ENCODE assay signal across 8 mouse cellular contexts in the genomic region with DNA sequence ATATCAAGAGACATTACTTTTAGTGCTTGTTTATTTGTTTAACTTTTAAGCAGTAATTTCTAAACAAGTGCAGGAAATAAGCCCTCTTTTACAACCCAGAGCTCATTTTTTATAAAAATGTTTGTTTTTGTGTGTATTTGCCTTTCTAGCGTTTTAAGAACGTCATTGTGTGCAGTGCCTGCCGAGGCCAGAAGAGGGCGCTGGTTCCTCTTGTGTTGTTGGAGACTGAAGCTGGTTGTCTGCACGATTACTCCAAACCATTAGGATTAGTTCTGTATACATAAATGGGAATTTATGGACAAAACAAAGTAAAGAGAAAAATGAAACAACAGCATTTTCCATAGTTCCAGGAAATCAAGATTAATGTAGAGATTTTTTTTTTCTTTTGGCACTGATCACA. TPM values are rescaled to one million over a fixed set of nuclear protein-coding genes. Genes with fewer than 3 reads are reported as not detected.
DNase-seq lines count a peak whose midpoint lies in the region; ATAC-seq and TF ChIP-seq lines count a peak whose summit lies in the region.

No protein-coding gene starts in this region.

- no peaks in the 10 kb centered on the region for H3K27me3 ChIP-seq in midbrain, postnatal 0 days (ENCODE audit: insufficient read depth, low read length)
- H3K27me3 ChIP-seq in midbrain, embryonic 11.5 days (ENCODE audit: control insufficient read depth, insufficient read depth, low read length), result no peaks in the 10 kb centered on the region
- H3K27me3 ChIP-seq in small intestine, adult 2 months (ENCODE audit: control insufficient read depth, insufficient read depth, low read length), result no peaks in the 10 kb centered on the region

- H3K4me2 ChIP-seq in midbrain, postnatal 0 days (ENCODE audit: low read depth, low read length, poor library complexity, severe bottlenecking), result no peak overlapping the region
- no peak overlapping the region for H3K4me2 ChIP-seq in midbrain, embryonic 11.5 days

- H3K9me3 ChIP-seq in midbrain, postnatal 0 days (ENCODE audit: low read length), result no peaks in the 10 kb centered on the region
- no peaks in the 10 kb centered on the region for H3K9me3 ChIP-seq in midbrain, embryonic 11.5 days (ENCODE audit: control insufficient read depth, low read length)

- no peak overlapping the region for H3K4me3 ChIP-seq in gastrocnemius, adult 2 months
- H3K4me3 ChIP-seq in midbrain, postnatal 0 days (ENCODE audit: low read depth, low read length), result no peak overlapping the region
- no peak overlapping the region for H3K4me3 ChIP-seq in midbrain, embryonic 11.5 days (ENCODE audit: low read depth, low read length)
- H3K4me3 ChIP-seq in small intestine, adult 2 months (ENCODE audit: low read depth, low read length), result no peak overlapping the region

- H3K27ac ChIP-seq in gastrocnemius, adult 2 months, result no peak overlapping the region
- no peak overlapping the region for H3K27ac ChIP-seq in midbrain, postnatal 0 days (ENCODE audit: low read depth, low read length)
- H3K27ac ChIP-seq in midbrain, embryonic 11.5 days (ENCODE audit: low read depth, low read length), result no peak overlapping the region
- no peak overlapping the region for H3K27ac ChIP-seq in small intestine, adult 2 months (ENCODE audit: insufficient read depth, low read depth, low read length)

- 67% methylated on average over 5 of the region's 5 CpGs for WGBS in midbrain, postnatal 0 days
- 71% methylated on average over 5 of the region's 5 CpGs for WGBS in midbrain, embryonic 11.5 days
- WGBS in small intestine, adult 2 months, result 80% methylated on average over 5 of the region's 5 CpGs

- no peak for ATAC-seq in midbrain, postnatal 0 days (ENCODE audit: low FRiP score)
- ATAC-seq in midbrain, embryonic 11.5 days (ENCODE audit: low FRiP score), result no peak

- H3K36me3 ChIP-seq in midbrain, postnatal 0 days (ENCODE audit: insufficient read depth, low read length), result peaks cover 35% of the 10 kb centered on the region
- peaks cover 28% of the 10 kb centered on the region for H3K36me3 ChIP-seq in midbrain, embryonic 11.5 days (ENCODE audit: control insufficient read depth, insufficient read depth, low read length)
- peaks cover 37% of the 10 kb centered on the region for H3K36me3 ChIP-seq in small intestine, adult 2 months (ENCODE audit: control insufficient read depth, insufficient read depth, low read length)

- peaks cover 3% of the 10 kb centered on the region; the same call in 1 of the 2 replicates for H3K4me1 ChIP-seq in midbrain, postnatal 0 days (ENCODE audit: insufficient read depth, low read length)
- peaks cover 6% of the 10 kb centered on the region for H3K4me1 ChIP-seq in midbrain, embryonic 11.5 days (ENCODE audit: control insufficient read depth, insufficient read depth, low read length)
- no peaks in the 10 kb centered on the region for H3K4me1 ChIP-seq in small intestine, adult 2 months (ENCODE audit: control insufficient read depth, insufficient read depth, insufficient read length, low read length)

- intact Hi-C loops in gastrocnemius, adult 2 months (cut with DNase I), result no loop called here
- intact Hi-C loops in left cerebral cortex, postnatal 4 days (cut with DNase I), result no loop called here

- no peak for DNase-seq in gastrocnemius, adult 2 months
- no peak for DNase-seq in gastrocnemius, postnatal 10 days
- peak; percentile 46 for DNase-seq in midbrain, postnatal 0 days (ENCODE audit: low spot score)
- no peak for DNase-seq in midbrain, embryonic 11.5 days (ENCODE audit: low spot score, missing footprints)
- DNase-seq in brain, embryonic 14.5 days (ENCODE audit: low read depth), result peak; percentile 18
- no peak for DNase-seq in left cerebral cortex, adult 11 months (ENCODE audit: low spot score)
- no peak for DNase-seq in left cerebral cortex, postnatal 4 days

- H3K9ac ChIP-seq in midbrain, postnatal 0 days (replicated peaks; ENCODE audit: low read length, poor library complexity, severe bottlenecking), result no peak overlapping the region
- no peak overlapping the region for H3K9ac ChIP-seq in midbrain, embryonic 11.5 days (ENCODE audit: low read length)

- peak; percentile 56 for TF ChIP-seq CTCF in gastrocnemius, adult 2 months (IDR thresholded peaks at IDR 0.05)
- TF ChIP-seq CTCF in midbrain, postnatal 0 days (IDR thresholded peaks at IDR 0.05), result peak; percentile 69
- peak; percentile 58; the same call in 1 of the 2 replicates for TF ChIP-seq CTCF in brain, embryonic 14.5 days (IDR thresholded peaks at IDR 0.05; ENCODE audit: borderline replicate concordance, extremely low read depth, insufficient read depth, insufficient read length)
- TF ChIP-seq CTCF in small intestine, adult 2 months (IDR thresholded peaks at IDR 0.05; ENCODE audit: extremely low read depth, insufficient read length, insufficient replicate concordance, low read depth, low read length), result peak; percentile 61; the same call in 1 of the 2 replicates

- no peak for TF ChIP-seq POLR2A in brain, embryonic 14.5 days (IDR thresholded peaks at IDR 0.05; ENCODE audit: borderline replicate concordance, extremely low read depth, insufficient read depth, insufficient read length, poor library complexity, severe bottlenecking)
- TF ChIP-seq POLR2A in small intestine, adult 2 months (IDR thresholded peaks at IDR 0.05; ENCODE audit: low read depth, low read length), result no peak

RNA-seq across cellular contexts. Expression of gene Thoc5, which starts 5.3 kb away (rescaled TPM):
- 10 to 100 TPM; 15.5 to 16.7 TPM for total RNA-seq in gastrocnemius, adult 2 months (2021)
- total RNA-seq in gastrocnemius, postnatal 10 days (2021), result 10 to 100 TPM; 14.9 to 17.7 TPM
- 44.9 and 48.4 TPM in 2 replicates for total RNA-seq in midbrain, postnatal 0 days (2014; rRNA removed)
- polyA plus RNA-seq in midbrain, postnatal 0 days (2015; fragmentation: Nextera tagmentation; extraction: Ambion mirVana), result 44.6 and 45.2 TPM in 2 replicates
- polyA plus RNA-seq in midbrain, embryonic 11.5 days (2014; fragmentation: Nextera tagmentation; extraction: Ambion mirVana), result 61.2 and 65.5 TPM in 2 replicates
- 75.1 and 84.7 TPM in 2 replicates for polyA plus RNA-seq in brain, embryonic 14.5 days (2012; rRNA removed)
- polyA plus RNA-seq in small intestine, adult 2 months (2012; rRNA removed), result 7.1 and 14.1 TPM in 2 replicates
- 10 to 100 TPM; 58.1 to 61.4 TPM for total RNA-seq in left cerebral cortex, postnatal 4 days (2021)

RNA-seq across cellular contexts. Expression of gene Nipsnap1, which starts 26.7 kb away (rescaled TPM):
- under 1 TPM; 0.20 to 0.31 TPM for total RNA-seq in gastrocnemius, adult 2 months (2021)
- total RNA-seq in gastrocnemius, postnatal 10 days (2021), result 1 to 10 TPM; 1.7 to 2.7 TPM
- 133 and 170 TPM in 2 replicates for total RNA-seq in midbrain, postnatal 0 days (2014; rRNA removed)
- 130 and 133 TPM in 2 replicates for polyA plus RNA-seq in midbrain, postnatal 0 days (2015; fragmentation: Nextera tagmentation; extraction: Ambion mirVana)
- 75.4 and 79.1 TPM in 2 replicates for polyA plus RNA-seq in midbrain, embryonic 11.5 days (2014; fragmentation: Nextera tagmentation; extraction: Ambion mirVana)
- 101 and 117 TPM in 2 replicates for polyA plus RNA-seq in brain, embryonic 14.5 days (2012; rRNA removed)
- 35.3 and 43.4 TPM in 2 replicates for polyA plus RNA-seq in small intestine, adult 2 months (2012; rRNA removed)
- total RNA-seq in left cerebral cortex, postnatal 4 days (2021), result 100 to 1,000 TPM; 102 TPM

RNA-seq across cellular contexts. Expression of gene Nefh, which starts 47.4 kb away (rescaled TPM):
- not detected for total RNA-seq in gastrocnemius, adult 2 months (2021)
- total RNA-seq in gastrocnemius, postnatal 10 days (2021), result under 1 TPM; 0.05 to 0.23 TPM
- total RNA-seq in midbrain, postnatal 0 days (2014; rRNA removed), result 13.0 and 15.7 TPM in 2 replicates
- 7.7 and 8.3 TPM in 2 replicates for polyA plus RNA-seq in midbrain, postnatal 0 days (2015; fragmentation: Nextera tagmentation; extraction: Ambion mirVana)
- 0.77 and 0.79 TPM in 2 replicates for polyA plus RNA-seq in midbrain, embryonic 11.5 days (2014; fragmentation: Nextera tagmentation; extraction: Ambion mirVana)
- polyA plus RNA-seq in brain, embryonic 14.5 days (2012; rRNA removed), result 1.5 and 4.9 TPM in 2 replicates
- 0.19 and 0.27 TPM in 2 replicates for polyA plus RNA-seq in small intestine, adult 2 months (2012; rRNA removed)
- 1 to 10 TPM; 3.2 to 4.8 TPM for total RNA-seq in left cerebral cortex, postnatal 4 days (2021)

RNA-seq across cellular contexts. Expression of gene Nf2, which starts 51.1 kb away (rescaled TPM):
- total RNA-seq in gastrocnemius, adult 2 months (2021), result 10 to 100 TPM; 50.7 to 59.7 TPM
- 10 to 100 TPM; 46.2 TPM for total RNA-seq in gastrocnemius, postnatal 10 days (2021)
- total RNA-seq in midbrain, postnatal 0 days (2014; rRNA removed), result 103 and 107 TPM in 2 replicates
- 48.4 and 51.5 TPM in 2 replicates for polyA plus RNA-seq in midbrain, postnatal 0 days (2015; fragmentation: Nextera tagmentation; extraction: Ambion mirVana)
- polyA plus RNA-seq in midbrain, embryonic 11.5 days (2014; fragmentation: Nextera tagmentation; extraction: Ambion mirVana), result 46.9 and 51.0 TPM in 2 replicates
- 82.3 and 96.3 TPM in 2 replicates for polyA plus RNA-seq in brain, embryonic 14.5 days (2012; rRNA removed)
- 26.1 and 43.5 TPM in 2 replicates for polyA plus RNA-seq in small intestine, adult 2 months (2012; rRNA removed)
- 100 to 1,000 TPM; 155 to 162 TPM for total RNA-seq in left cerebral cortex, postnatal 4 days (2021)

Comparison
In these comparisons a context has a peak if more than half of its experiments do, and no peak if none do; other contexts are left out.
1. DNase-seq: peak in midbrain, postnatal 0 days (single experiment) and brain, embryonic 14.5 days (single experiment); none in gastrocnemius, adult 2 months (single experiment), gastrocnemius, postnatal 10 days (single experiment), midbrain, embryonic 11.5 days (single experiment), left cerebral cortex, adult 11 months (single experiment) and left cerebral cortex, postnatal 4 days (single experiment).
2. RNA of gene Nipsnap1, which starts 26.7 kb away (total RNA-seq): 133 to 170 TPM in midbrain, postnatal 0 days and 102 TPM in left cerebral cortex, postnatal 4 days; 1.7 to 2.7 TPM in gastrocnemius, postnatal 10 days and 0.20 to 0.31 TPM in gastrocnemius, adult 2 months; every median in the first group is over 10 times any median in the second.
3. Peak in every context shown above with its lines, with median percentiles within 50 percentile points of each other: CTCF ChIP-seq.